Mouse (Mus musculus) liver, adult 2 months (tissue): ENCODE data around the gene Tgfa. TPM values are rescaled to one million over a fixed set of nuclear protein-coding genes. Genes with fewer than 3 reads are reported as not detected.

ENCODE experiments used
- DNase-seq: peaks from one replicate; pipeline ENCODE4 v3.0.0-alpha.2; 2011; ENCODE audit warnings: low read depth, low spot score; ENCODE audit errors: extremely low read depth
- H3K27ac ChIP-seq: fragments of 200-500 bp; replicated peaks from 2 replicates; pipeline ENCODE4 v1.5.1; 2012; ENCODE audit warnings: low read depth, mild to moderate bottlenecking, control low read depth, inconsistent platforms, low read length; ENCODE audit not compliant: insufficient read depth
- H3K27me3 ChIP-seq: fragments of 200-500 bp; 2 replicates; pipeline ENCODE4 v1.6.1; 2012; ENCODE audit warnings: mild to moderate bottlenecking, moderate library complexity, low read length, inconsistent platforms; ENCODE audit not compliant: control insufficient read depth, insufficient read depth
- H3K36me3 ChIP-seq: fragments of 200-500 bp; 2 replicates; pipeline ENCODE4 v1.6.1; 2012; ENCODE audit warnings: low read length, inconsistent platforms; ENCODE audit not compliant: control insufficient read depth, insufficient read depth
- H3K4me1 ChIP-seq: fragments of 200-500 bp; 2 replicates; pipeline ENCODE4 v1.6.1; 2011; ENCODE audit warnings: low read length; ENCODE audit not compliant: control insufficient read depth, insufficient read depth
- H3K4me3 ChIP-seq: fragments of 200-500 bp; 2 replicates; pipeline ENCODE4 v1.5.1; 2011; ENCODE audit warnings: low read depth, mild to moderate bottlenecking, control low read depth, low read length, moderate library complexity; ENCODE audit not compliant: insufficient read depth
- H3K79me2 ChIP-seq: fragments of 200-500 bp; 2 replicates; pipeline ENCODE4 v1.6.1; 2012; ENCODE audit warnings: inconsistent platforms, mild to moderate bottlenecking, low read length, moderate library complexity; ENCODE audit not compliant: control insufficient read depth, insufficient read depth
- H3K9ac ChIP-seq: fragments of 200-500 bp; 2 replicates; pipeline ENCODE4 v1.6.1; 2012; ENCODE audit warnings: low read depth, mild to moderate bottlenecking, control low read depth, inconsistent platforms, low read length
- CTCF ChIP-seq: fragments of 200-500 bp; IDR thresholded peaks from 2 replicates; pipeline ENCODE4 v1.5.1; 2011; ENCODE audit warnings: low read depth, low read length, control low read depth
- POLR2A ChIP-seq: fragments of 200-500 bp; IDR thresholded peaks from 2 replicates; pipeline ENCODE4 v1.6.1; 2011; ENCODE audit warnings: low read length, control low read depth; ENCODE audit not compliant: insufficient read depth; ENCODE audit errors: extremely low read depth
- WGBS: fragments of 180-500 bp; shearing (Covaris S2); methylation state at CpG from one replicate; pipeline ENCODE4 v1.1.7; 2018; 5-methylcytosine and 5-hydroxymethylcytosine counted together
- polyA plus RNA-seq: library from polyadenylated mRNA; depleted of rRNA; stranded (reverse); fragments of >200 nt; gene quantifications from 2 replicates; pipeline ENCODE4 v1.2.3, GENCODE M21; 2012
- total RNA-seq: library from RNA; depleted of rRNA; stranded (reverse); fragments of >200 nt; gene quantifications from 2 replicates; pipeline ENCODE4 v1.2.3, GENCODE M21; 2014

The Tgfa gene
- total and polyA plus RNA-seq, 2 experiments, result 6.3 to 13.3 TPM

DNA sequence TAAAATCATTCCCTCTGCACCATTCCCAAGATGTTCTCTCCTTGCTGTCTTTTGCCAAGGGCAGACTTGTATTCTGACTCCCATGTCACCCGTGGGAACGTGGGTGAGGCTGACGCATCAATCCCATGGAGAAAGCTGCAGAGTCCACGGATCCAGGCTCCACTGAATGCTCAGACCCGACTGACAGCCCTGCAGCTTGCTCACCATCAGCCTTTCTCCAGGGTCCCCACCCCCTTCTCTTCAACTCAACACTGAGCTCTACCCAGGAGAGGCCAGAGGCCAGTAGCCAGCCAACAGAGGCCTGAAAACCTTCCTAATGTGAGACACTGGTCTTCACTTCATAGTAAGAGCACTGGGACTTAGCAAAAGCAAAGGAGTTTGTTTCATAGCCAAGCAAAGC, 41.0 kb upstream of the Tgfa start:
- 87% methylated on average over 5 of the region's 5 CpGs for WGBS
- Histone ChIP-seq H3K36me3 (no peaks in the 10 kb centered on the region), H3K27ac (no peak overlapping the region), H3K9ac (no peak overlapping the region), H3K4me1 (no peaks in the 10 kb centered on the region), H3K27me3 (no peaks in the 10 kb centered on the region), H3K4me3 (no peak overlapping the region), H3K79me2 (no peaks in the 10 kb centered on the region)
- DNase-seq, result no peak
- TF ChIP-seq CTCF (no peak), POLR2A (no peak)

DNA sequence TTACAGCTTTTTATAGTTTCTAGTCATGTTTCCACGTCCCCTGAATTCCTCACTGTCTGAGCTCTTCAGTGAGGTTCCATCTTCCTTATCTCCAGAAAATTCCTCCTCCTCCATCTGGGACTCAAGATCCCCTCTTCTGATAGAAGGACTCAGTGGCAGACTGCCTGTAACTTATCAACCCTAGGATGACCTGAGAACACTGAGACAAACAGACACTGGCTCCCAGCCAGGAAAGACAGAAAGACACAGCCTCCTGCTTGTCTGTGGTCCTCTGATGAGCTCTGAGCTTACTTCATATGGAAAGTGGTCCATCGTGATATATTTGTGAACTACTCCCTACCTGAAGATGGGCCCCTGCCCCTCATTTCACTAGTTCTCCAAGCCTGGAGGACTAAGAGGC, 40.5 kb upstream of the Tgfa start:
- Histone ChIP-seq H3K79me2 (no peaks in the 10 kb centered on the region), H3K4me3 (no peak overlapping the region), H3K9ac (no peak overlapping the region), H3K27ac (no peak overlapping the region), H3K36me3 (no peaks in the 10 kb centered on the region), H3K27me3 (no peaks in the 10 kb centered on the region), H3K4me1 (no peaks in the 10 kb centered on the region)
- DNase-seq, result no peak
- TF ChIP-seq CTCF (no peak), POLR2A (no peak)
- 66% methylated on average over 2 of the region's 2 CpGs for WGBS

DNA sequence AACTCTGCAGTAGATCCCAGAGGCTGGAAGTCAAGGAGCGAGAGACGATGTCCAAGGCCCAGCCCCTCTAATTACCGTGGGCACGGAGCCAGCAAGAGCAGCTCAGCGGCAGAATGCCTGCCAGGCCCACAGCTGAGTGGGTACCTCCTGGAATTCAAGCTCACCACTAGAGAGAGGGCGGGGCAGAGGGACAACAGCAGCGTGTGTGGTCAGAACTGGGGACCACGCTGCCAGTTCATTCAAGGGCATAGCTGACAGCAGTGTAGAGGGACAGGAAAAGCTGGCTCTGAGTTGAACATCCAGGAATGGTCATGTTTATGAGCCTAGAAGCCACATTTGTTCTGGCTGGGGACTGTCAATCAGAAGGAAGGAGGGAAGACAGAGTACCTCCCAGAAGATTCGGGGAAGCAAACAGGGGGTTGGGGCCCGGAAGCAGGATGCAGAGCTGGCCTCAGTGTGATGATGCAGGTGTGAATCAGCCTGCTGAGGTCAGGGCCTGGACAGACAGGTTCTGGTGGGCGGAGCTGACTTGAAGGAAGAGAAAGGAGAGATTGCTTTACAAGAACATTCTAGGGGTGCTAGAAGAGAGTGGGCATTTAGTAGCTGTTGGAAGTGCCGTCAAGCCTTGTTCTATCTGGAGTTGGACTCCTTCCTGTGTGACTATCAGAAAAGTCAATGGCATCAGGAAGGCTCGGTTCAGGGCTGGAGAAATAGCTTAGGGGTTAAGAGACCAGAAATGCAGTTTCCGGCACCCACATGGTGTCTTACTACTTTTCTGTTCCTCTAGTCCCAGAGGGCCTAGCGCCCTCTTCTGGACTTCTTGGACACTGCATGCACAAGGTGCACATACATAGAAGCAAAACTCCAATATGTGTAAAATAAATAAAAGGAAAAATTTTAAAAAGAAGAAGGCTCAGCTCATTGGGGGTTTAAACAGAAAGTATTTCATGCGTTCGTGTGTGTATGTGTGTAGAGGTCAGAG, 37.5 kb upstream of the Tgfa start:
- H3K4me3 ChIP-seq, result no peak overlapping the region
- no peaks in the 10 kb centered on the region for H3K4me1 ChIP-seq
- no peaks in the 10 kb centered on the region for H3K36me3 ChIP-seq
- H3K27me3 ChIP-seq, result no peaks in the 10 kb centered on the region
- no peak for DNase-seq
- 78% methylated on average over 17 of the region's 17 CpGs for WGBS
- no peaks in the 10 kb centered on the region for H3K79me2 ChIP-seq
- H3K27ac ChIP-seq, result no peak overlapping the region
- TF ChIP-seq CTCF (no peak), POLR2A (no peak)
- no peak overlapping the region for H3K9ac ChIP-seq

DNA sequence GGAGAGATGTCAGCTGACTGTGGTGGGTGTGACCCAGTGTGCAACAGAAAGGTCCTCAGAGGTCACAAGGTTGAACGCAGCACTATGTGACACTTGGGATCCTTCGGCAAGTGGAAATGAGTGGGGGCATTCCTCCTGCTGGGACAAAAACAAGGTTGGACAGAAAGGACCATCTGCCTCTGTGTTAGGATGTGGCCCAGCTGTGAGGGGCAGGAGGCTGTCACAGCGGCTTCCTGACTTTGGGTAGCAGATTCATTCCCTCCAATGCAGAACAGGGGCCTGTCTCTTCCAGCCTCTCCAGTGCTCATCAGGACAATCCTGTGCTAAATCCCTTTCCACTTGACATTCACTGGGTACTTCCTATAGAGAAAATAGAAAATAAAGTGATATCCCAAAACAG, 34.1 kb upstream of the Tgfa start:
- no peak for DNase-seq
- WGBS, result 72% methylated on average over 3 of the region's 3 CpGs
- Histone ChIP-seq H3K36me3 (no peaks in the 10 kb centered on the region), H3K27ac (no peak overlapping the region), H3K9ac (no peak overlapping the region), H3K27me3 (no peaks in the 10 kb centered on the region), H3K4me3 (no peak overlapping the region), H3K79me2 (no peaks in the 10 kb centered on the region), H3K4me1 (no peaks in the 10 kb centered on the region)
- no peak for TF ChIP-seq CTCF
- no peak for TF ChIP-seq POLR2A

DNA sequence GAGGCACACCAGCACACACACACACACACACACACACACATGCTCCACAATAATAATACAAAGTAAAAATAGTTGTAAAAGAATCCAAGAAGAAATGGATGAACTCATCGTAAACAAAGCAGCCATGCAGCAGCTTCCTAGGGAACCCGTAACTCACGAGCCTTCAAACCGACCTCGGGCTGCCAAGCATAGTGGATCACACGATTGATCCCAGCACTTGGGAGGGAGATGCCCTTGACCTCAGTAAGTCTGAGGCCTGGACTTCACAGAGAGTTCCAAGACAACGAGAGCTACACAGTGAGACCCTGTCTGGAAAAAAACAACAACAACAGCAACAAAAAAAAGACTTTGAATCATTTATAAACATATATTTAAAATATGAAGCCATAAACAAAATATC, 33.4 kb upstream of the Tgfa start:
- TF ChIP-seq CTCF, result no peak
- no peak for TF ChIP-seq POLR2A
- H3K9ac ChIP-seq, result no peak overlapping the region
- H3K27ac ChIP-seq, result no peak overlapping the region
- 49% methylated on average over 7 of the region's 7 CpGs for WGBS
- H3K27me3 ChIP-seq, result no peaks in the 10 kb centered on the region
- DNase-seq, result no peak
- H3K4me3 ChIP-seq, result no peak overlapping the region
- H3K79me2 ChIP-seq, result no peaks in the 10 kb centered on the region
- no peaks in the 10 kb centered on the region for H3K36me3 ChIP-seq
- no peaks in the 10 kb centered on the region for H3K4me1 ChIP-seq

DNA sequence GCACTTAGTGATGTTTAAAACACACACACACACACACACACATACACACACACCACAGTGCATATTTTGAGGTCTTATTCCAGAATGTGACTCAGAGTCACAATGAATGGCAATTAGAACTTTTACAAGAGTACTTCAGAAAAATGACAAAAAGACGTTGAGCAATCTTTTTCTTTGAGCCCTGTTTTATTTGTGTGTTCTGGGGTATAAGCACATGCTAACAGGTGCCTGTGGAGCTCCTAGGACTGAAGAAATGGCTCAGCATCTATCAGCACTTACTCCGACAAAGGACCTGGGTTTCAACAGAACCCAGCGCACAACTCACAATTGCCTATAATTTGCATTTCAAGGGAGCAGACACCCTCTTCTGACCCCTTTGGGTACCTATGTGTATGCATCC, 31.0 kb upstream of the Tgfa start:
- no peaks in the 10 kb centered on the region for H3K4me1 ChIP-seq
- no peak overlapping the region for H3K4me3 ChIP-seq
- no peaks in the 10 kb centered on the region for H3K36me3 ChIP-seq
- H3K79me2 ChIP-seq, result no peaks in the 10 kb centered on the region
- DNase-seq, result no peak
- H3K9ac ChIP-seq, result no peak overlapping the region
- TF ChIP-seq POLR2A (no peak), CTCF (no peak)
- no peaks in the 10 kb centered on the region for H3K27me3 ChIP-seq
- WGBS, result 86% methylated on average over 3 of the region's 3 CpGs
- H3K27ac ChIP-seq, result no peak overlapping the region
